Mouse (Mus musculus) left cerebral cortex, adult 8-10 months (tissue): ENCODE measurements around the gene Igf1r. TPM values are rescaled to one million over a fixed set of nuclear protein-coding genes. Genes with fewer than 3 reads are reported as not detected.

Source experiments
- DNase-seq, 2 experiments: peaks; one replicate each; pipeline ENCODE4 v3.0.0; 2022; ENCODE audit warnings: low spot score in 2 of 2
- total RNA-seq, 4 experiments: library from RNA; stranded (reverse); gene quantifications; 2 replicates each; pipeline ENCODE4 v1.2.4; 2022

Igf1r gene
- total RNA-seq, 4 experiments from 2014 or later = 43.3 to 49.3 (median 44.0) TPM

- DNase-seq = no peak
Observed at GRCm38 (mm10) chr7:68006496-68006895, 53.9 kb downstream of the Igf1r start.

DNA sequence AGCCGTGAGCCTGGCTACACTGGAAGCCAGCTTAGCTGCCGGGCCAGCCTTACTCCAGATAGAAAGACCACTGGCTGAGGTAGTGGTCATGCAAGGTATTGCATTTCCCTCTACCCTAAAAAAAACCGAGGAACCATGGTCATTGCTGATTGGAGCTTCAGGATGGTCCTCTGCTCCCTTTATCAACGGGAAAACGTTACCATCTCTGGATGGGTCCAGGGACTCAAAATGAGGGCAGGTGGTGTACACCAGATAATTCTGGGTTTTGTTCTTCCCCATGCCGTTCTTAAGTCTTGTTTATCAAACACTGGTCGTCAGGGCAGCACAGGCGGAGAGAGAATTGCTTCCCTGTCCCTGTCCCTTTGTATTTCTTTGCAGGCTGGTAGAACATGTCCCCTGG, 57.0 kb downstream of the Igf1r start:
- DNase-seq = no peak

DNA sequence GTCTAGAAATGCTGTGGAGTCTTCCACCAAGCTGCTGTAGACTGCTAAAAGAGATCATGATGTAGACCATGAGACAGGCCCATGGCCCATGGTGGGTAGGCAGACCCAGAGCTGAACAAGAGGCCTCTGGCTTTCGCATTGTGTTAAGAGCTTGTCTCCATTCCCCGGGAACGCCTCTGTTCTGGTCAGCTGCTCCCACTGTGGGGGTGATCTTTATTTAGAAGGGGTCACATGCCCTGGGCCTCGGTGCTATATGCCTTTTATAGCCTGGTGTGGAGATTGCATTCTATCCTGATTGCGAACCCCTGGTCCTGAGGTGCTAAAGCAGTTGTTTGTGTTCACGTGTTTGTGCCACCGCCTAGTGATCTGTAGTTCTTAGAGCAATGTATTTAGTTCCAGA, 57.5 kb downstream of the Igf1r start:
- no peak for DNase-seq

DNA sequence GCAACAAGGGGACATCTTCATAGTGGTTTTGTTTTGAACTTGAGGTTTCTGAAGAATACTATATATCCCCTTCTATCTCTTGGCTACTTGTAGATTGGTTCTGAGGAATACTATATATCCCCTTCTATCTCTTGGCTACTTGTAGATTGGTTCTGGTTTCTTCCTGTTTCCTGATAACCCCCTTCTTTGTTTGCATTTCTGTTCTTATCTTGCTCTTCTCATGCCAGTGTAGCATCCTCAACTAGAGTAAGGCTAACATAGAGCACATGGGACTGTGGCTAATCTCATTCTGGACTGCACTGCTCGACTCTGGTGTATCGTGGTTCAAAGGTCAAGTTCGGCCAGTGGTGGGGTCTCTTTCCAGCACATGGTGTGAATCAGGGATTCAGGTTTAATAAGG, 58.2 kb downstream of the Igf1r start:
- no peak for DNase-seq

DNA sequence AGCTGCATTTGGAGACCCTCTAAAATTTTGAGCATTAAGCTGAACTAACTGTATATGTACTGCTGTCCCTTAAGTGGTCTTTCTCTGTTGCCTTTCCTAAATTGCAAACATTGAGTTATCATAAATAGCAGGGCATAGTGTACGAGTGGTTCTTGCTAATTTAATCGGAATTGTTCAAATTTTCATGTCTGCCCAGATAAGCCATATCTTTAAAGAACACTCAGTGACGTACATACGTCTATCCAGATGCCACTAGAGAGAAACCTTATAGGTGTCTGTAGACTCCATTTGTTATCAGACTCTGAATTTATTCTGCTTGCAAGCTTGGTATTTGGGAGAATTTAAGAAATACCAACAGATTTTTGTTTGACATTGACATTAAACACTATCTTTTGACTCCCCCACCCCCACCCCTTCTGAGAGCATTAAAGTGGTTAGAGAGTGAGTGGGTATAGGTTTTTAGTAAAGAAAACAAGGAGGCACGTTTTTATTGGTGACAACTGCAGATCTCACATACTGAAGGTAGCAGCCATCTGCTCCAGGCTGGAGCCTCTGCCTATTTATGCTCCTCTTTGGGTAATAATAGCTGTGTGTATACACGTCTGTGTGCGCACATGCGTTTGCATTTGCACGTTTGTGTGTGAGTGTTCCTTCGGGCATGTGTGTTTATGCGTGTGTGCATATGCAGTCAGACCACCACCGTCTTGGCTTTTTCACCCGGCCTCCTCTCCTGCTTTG, 58.9 kb downstream of the Igf1r start:
- no peak for DNase-seq

DNA sequence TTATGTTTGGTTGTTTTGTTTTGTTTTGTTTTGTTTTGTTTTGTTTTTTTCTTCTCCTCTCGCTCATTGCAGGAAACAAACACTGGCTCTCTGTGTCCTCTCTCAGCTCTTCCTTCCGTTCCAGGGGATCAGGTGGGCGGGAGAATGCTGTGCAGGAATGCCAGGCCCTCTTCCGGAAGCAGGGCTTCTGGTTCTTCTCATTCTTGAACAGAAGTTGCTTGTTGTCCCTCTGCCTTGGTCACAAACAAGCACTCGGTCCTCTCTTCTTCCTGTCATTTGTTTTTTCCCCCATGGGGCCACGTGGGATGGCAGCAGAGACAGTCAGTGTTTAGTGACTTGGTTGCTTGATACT, 59.5 kb downstream of the Igf1r start:
- DNase-seq = no peak

DNA sequence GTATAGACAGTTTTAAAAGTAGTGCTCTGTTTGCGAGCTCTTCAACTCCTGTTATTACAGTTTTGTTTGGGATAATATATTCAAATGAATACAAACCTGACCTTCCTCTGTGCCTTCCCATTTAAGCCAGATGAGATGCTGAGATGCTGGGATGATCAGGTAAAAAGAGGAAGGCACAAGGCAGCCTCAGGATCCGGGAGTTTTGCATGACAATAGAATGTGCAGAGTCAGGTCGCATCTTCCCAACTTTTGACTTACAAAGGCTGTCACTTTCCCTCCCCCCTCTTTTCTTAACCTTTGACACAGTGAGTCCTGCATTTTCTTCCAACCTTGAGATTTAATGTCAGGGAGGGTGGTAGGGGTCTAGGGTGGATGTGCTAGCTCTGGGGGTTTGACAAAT, 61.9 kb downstream of the Igf1r start:
- no peak for DNase-seq

- DNase-seq = no peak
Observed at GRCm38 (mm10) chr7:68015404-68015803, 62.8 kb downstream of the Igf1r start.

DNA sequence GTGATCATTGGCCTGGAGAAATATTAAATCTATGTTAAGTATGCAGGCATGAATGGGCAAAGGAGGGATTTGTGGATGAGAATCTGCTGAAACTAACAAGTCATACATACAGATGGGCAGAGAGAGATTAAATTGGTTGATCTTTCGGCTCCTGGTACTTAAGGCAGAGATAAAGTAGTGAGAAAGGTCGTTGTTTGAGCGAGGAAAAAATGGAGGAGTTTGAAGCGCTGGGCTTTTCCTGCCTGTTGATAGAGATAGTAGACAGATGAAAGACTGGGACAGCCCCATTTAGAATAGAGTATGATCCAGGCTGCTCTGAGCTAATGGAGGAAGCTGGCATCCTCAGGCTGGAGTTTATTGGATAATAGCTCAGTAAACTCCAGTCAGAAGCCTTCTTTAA, 65.4 kb downstream of the Igf1r start:
- no peak for DNase-seq

GRCm38 (mm10) chr7:68020556-68020955, 67.9 kb downstream of the Igf1r start:
- no peak for DNase-seq

- DNase-seq = no peak
Observed at GRCm38 (mm10) chr7:68021741-68022140, 69.1 kb downstream of the Igf1r start.

- DNase-seq = no peak
Observed at GRCm38 (mm10) chr7:68022188-68022587, 69.6 kb downstream of the Igf1r start.

GRCm38 (mm10) chr7:68023882-68024281, 71.3 kb downstream of the Igf1r start:
- no peak for DNase-seq

DNA sequence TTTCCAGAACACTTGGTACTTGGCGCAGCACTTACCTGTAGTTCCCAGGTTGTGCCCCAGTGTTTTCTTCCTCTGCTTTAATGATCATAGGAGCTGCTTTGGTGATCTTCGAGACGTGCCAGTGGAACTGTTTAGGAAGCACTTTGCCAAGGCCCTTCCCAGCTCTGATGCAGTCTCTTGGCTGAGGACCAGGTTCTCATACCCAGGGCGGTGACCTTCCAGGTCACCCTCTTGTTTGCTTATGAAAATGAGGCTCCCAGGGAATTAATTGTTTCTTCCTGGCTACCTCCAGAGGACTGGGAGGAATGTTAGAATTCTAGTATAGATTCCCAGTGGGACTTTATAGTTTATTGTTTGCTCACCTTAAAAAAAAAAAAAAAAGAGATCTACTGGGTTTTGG, 72.0 kb downstream of the Igf1r start:
- DNase-seq = no peak

DNA sequence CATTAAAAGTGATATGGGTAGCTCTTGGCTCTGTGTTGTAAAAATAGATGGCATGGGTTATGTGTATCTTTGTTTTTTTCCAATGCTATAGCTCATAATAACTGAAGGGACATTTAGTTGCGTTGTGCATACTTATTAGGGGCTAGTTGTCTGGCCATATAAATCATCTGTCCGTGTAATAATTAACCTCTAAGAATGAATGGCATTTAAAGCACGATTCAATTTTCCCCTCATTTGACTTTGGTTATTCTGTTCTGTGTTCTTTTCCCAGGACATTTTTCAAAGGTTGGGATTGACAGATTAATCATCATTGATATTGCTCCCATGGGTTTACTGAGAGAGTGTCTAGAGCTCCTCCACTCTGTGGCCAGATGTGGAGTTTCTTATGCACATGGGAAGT, 72.8 kb downstream of the Igf1r start:
- DNase-seq = no peak

DNA sequence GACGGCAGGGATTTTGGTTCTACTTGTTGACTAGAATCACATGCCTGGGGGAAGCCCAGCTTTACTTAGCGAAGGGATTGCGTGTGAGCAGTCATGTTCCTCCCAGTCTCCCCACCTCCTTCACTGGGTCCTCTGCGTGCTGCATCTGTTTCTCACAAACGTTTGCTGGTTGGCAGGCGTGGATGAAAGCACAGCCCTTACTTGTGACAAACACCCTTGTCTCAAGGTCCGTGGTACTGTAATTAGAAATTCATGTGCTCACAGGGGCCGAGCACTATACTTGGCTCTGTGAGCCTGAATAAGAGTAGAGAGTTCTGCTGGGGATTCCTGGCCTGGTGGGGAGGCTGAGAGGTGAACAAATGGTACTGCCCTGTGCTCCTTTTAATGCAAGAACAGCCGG, 73.4 kb downstream of the Igf1r start:
- DNase-seq = no peak

GRCm38 (mm10) chr7:68028167-68028566, 75.5 kb downstream of the Igf1r start:
- DNase-seq = no peak

DNA sequence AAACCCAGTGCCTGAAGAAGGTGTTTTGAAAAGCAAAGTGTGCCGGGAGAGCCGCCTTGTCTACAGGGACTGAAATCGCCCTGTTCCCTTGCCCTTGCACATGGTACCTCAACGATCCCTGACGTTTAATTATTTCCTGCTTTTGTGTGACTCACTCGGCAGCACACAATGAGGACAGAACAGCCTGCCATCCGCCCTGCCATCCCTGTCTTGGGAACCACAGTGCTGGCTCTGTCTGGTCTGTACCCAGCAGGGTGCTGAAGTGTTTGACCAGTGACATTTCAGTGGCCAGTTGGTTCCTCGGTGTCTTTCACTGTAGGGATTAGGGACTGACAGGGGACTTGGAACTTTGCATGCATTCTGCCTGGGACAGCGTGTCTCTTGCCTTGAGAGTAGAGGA, 78.2 kb downstream of the Igf1r start:
- no peak for DNase-seq

- DNase-seq = no peak
Observed at GRCm38 (mm10) chr7:68036527-68036926, 83.9 kb downstream of the Igf1r start.

GRCm38 (mm10) chr7:68038846-68039245, 86.2 kb downstream of the Igf1r start:
- no peak for DNase-seq

DNA sequence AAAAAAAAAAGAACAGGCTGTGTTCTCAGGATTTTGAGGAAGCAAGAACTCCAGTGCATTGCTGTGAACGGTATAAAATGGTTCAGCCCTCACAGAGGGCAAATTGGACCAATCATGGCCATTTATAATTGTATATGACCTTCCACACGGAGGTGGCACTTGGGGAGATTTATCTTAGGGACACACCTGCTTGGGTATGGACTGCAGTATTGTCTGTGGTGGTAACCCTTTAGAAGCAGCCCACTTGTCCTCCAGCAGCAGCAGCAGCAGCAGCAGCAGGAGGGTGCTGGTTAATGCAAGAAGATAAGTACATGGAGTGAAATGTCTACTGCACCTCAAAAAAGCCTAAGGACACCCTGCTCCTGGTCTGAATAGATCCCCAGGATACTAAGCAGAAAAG, 86.9 kb downstream of the Igf1r start:
- DNase-seq = no peak

GRCm38 (mm10) chr7:68044621-68045020, 92.0 kb downstream of the Igf1r start:
- no peak for DNase-seq

DNA sequence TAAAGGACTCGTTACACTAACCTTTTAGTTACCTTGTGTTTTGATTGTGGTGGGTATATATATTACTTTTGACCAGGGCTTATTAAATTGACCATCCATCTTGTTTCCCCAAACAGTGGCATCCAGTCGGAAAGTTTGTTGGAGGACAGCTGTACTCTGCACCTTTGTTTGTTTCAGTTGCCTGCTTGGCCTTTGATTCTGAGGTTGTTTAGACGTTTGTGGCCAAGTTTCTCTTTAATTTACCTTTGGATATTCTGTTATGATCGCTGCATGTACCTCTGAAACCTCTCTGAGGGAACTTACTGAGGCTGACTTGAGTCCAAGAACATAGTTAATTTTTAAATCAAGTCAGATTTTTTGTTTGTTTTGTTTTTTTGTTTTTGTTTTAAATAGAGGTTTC, 94.5 kb downstream of the Igf1r start:
- DNase-seq = no peak

GRCm38 (mm10) chr7:68048532-68048931, 95.9 kb downstream of the Igf1r start:
- DNase-seq = peak in 1 of 2 experiments; percentile 34
